Mouse (Mus musculus) kidney, postnatal 4 days (tissue): Measurements from ENCODE around the gene Gltpd2.

ENCODE experiments used
- DNase-seq, 2 experiments: peaks; one replicate each; pipeline ENCODE4 v3.0.0; 2021; ENCODE audit warnings: mixed read lengths in 2 of 2

Gltpd2 gene

GRCm38 (mm10) chr11:70564276-70564873, 45.4 kb downstream of the Gltpd2 start:
- DNase-seq, result peak; percentile 24 to 41

- DNase-seq, result peak; percentile 36 to 61
Observed at GRCm38 (mm10) chr11:70566586-70566985, 47.6 kb downstream of the Gltpd2 start.
